Mouse (Mus musculus) embryonic facial prominence, embryonic 12.5 days (tissue): ENCODE measurements at regions not wholly inside any gene's neighbourhood (a gene's known extent, or its start where the extent isn't known, plus 50 kb on each side); places are given as distances from the start of the nearest gene placed in this dataset.
A peak's percentile ranks its signal among the peaks of the same experiment; 100 is the strongest.

ENCODE experiments used
- ATAC-seq: fragments of 200-750 bp; cut with Nextera tagmentation; 2 replicates; pipeline ENCODE4 v1.8.0; 2017; ENCODE audit not compliant: insufficient number of reproducible peaks, insufficient read depth, low FRiP score, low TSS enrichment
- H3K27ac ChIP-seq: fragments of 300-500 bp; sonication (generic); 2 replicates; pipeline ENCODE4 v1.5.1; 2016; ENCODE audit warnings: mild to moderate bottlenecking
- H3K27me3 ChIP-seq: fragments of 300-500 bp; sonication (generic); 2 replicates; pipeline ENCODE4 v1.6.1; 2016; ENCODE audit warnings: mild to moderate bottlenecking, moderate library complexity
- H3K36me3 ChIP-seq: fragments of 300-500 bp; sonication (generic); 2 replicates; pipeline ENCODE4 v1.6.1; 2016; ENCODE audit warnings: mild to moderate bottlenecking
- H3K4me1 ChIP-seq: fragments of 300-500 bp; sonication (generic); 2 replicates; pipeline ENCODE4 v1.6.1; 2016
- H3K4me2 ChIP-seq: fragments of 300-500 bp; sonication (generic); replicated peaks from 2 replicates; pipeline ENCODE4 v1.6.1; 2016; ENCODE audit warnings: mild to moderate bottlenecking, moderate library complexity
- H3K4me3 ChIP-seq: fragments of 300-500 bp; sonication (generic); 2 replicates; pipeline ENCODE4 v1.5.1; 2016; ENCODE audit warnings: mild to moderate bottlenecking
- H3K9ac ChIP-seq: fragments of 300-500 bp; sonication (generic); 2 replicates; pipeline ENCODE4 v1.6.1; 2016; ENCODE audit warnings: mild to moderate bottlenecking, moderate library complexity
- H3K9me3 ChIP-seq: fragments of 300-500 bp; sonication (generic); 2 replicates; pipeline ENCODE4 v1.6.1; 2016; ENCODE audit warnings: mild to moderate bottlenecking, moderate library complexity
- WGBS: fragments of 180-500 bp; shearing (Covaris S2); methylation state at CpG from one replicate; pipeline ENCODE4 v1.1.7; 2016; 5-methylcytosine and 5-hydroxymethylcytosine counted together

- Histone ChIP-seq H3K9me3 (no peaks in the 10 kb centered on the region), H3K36me3 (no peaks in the 10 kb centered on the region), H3K9ac (no peak overlapping the region), H3K4me1 (no peaks in the 10 kb centered on the region), H3K4me3 (no peak overlapping the region), H3K4me2 (no peak overlapping the region), H3K27ac (no peak overlapping the region), H3K27me3 (no peaks in the 10 kb centered on the region)
- WGBS, result 86% methylated on average over 6 of the region's 6 CpGs
- no peak for ATAC-seq
Measured at GRCm38 (mm10) chr2:8562948-8563347, 1053.6 kb upstream of the Celf2 start.

- Histone ChIP-seq H3K4me3 (no peak overlapping the region), H3K4me1 (no peaks in the 10 kb centered on the region), H3K9ac (no peak overlapping the region), H3K9me3 (no peaks in the 10 kb centered on the region), H3K27ac (no peak overlapping the region), H3K36me3 (no peaks in the 10 kb centered on the region), H3K27me3 (no peaks in the 10 kb centered on the region), H3K4me2 (no peak overlapping the region)
- ATAC-seq, result no peak
Measured at GRCm38 (mm10) chr2:8546116-8546515, 1036.8 kb upstream of the Celf2 start.

GRCm38 (mm10) chr2:8536842-8537241 lies 1027.5 kb upstream of the Celf2 start:
- Histone ChIP-seq H3K4me1 (no peaks in the 10 kb centered on the region), H3K9ac (no peak overlapping the region), H3K36me3 (no peaks in the 10 kb centered on the region), H3K4me2 (no peak overlapping the region), H3K9me3 (no peaks in the 10 kb centered on the region), H3K4me3 (no peak overlapping the region), H3K27ac (no peak overlapping the region), H3K27me3 (no peaks in the 10 kb centered on the region)
- ATAC-seq, result no peak
- WGBS, result 5% methylated on average over 1 of the region's 1 CpGs

GRCm38 (mm10) chr2:8498466-8498865 lies 989.1 kb upstream of the Celf2 start:
- Histone ChIP-seq H3K4me1 (no peaks in the 10 kb centered on the region), H3K4me3 (no peak overlapping the region), H3K9ac (no peak overlapping the region), H3K27ac (no peak overlapping the region), H3K4me2 (no peak overlapping the region), H3K36me3 (no peaks in the 10 kb centered on the region), H3K27me3 (no peaks in the 10 kb centered on the region), H3K9me3 (no peaks in the 10 kb centered on the region)
- ATAC-seq, result no peak
- 8% methylated on average over 1 of the region's 1 CpGs for WGBS

- no peak for ATAC-seq
- Histone ChIP-seq H3K4me3 (no peak overlapping the region), H3K27me3 (no peaks in the 10 kb centered on the region), H3K4me1 (no peaks in the 10 kb centered on the region), H3K9ac (no peak overlapping the region), H3K9me3 (no peaks in the 10 kb centered on the region), H3K4me2 (no peak overlapping the region), H3K36me3 (no peaks in the 10 kb centered on the region), H3K27ac (no peak overlapping the region)
- WGBS, result 51% methylated on average over 6 of the region's 6 CpGs
Measured at GRCm38 (mm10) chr2:8477827-8478528, 968.6 kb upstream of the Celf2 start.

GRCm38 (mm10) chr2:8470546-8470945 lies 961.2 kb upstream of the Celf2 start:
- 55% methylated on average over 1 of the region's 1 CpGs for WGBS
- Histone ChIP-seq H3K36me3 (no peaks in the 10 kb centered on the region), H3K4me1 (no peaks in the 10 kb centered on the region), H3K4me2 (no peak overlapping the region), H3K27me3 (no peaks in the 10 kb centered on the region), H3K9me3 (no peaks in the 10 kb centered on the region), H3K4me3 (no peak overlapping the region), H3K9ac (no peak overlapping the region), H3K27ac (no peak overlapping the region)
- no peak for ATAC-seq

- Histone ChIP-seq H3K36me3 (no peaks in the 10 kb centered on the region), H3K27me3 (no peaks in the 10 kb centered on the region), H3K9me3 (no peaks in the 10 kb centered on the region), H3K4me3 (no peak overlapping the region), H3K4me2 (no peak overlapping the region), H3K9ac (no peak overlapping the region), H3K27ac (no peak overlapping the region), H3K4me1 (no peaks in the 10 kb centered on the region)
- 42% methylated on average over 2 of the region's 2 CpGs for WGBS
- 0 out of 2 replicates have a peak, but pooled peaks have one; percentile 10 for ATAC-seq
Measured at GRCm38 (mm10) chr2:8468989-8469388, 959.6 kb upstream of the Celf2 start.

- Histone ChIP-seq H3K9me3 (no peaks in the 10 kb centered on the region), H3K9ac (no peak overlapping the region), H3K4me3 (no peak overlapping the region), H3K4me1 (no peaks in the 10 kb centered on the region), H3K27ac (no peak overlapping the region), H3K27me3 (no peaks in the 10 kb centered on the region), H3K36me3 (no peaks in the 10 kb centered on the region), H3K4me2 (no peak overlapping the region)
- no peak for ATAC-seq
Measured at GRCm38 (mm10) chr2:8468351-8468750, 959.0 kb upstream of the Celf2 start.

- Histone ChIP-seq H3K9ac (no peak overlapping the region), H3K36me3 (no peaks in the 10 kb centered on the region), H3K4me2 (no peak overlapping the region), H3K27ac (no peak overlapping the region), H3K4me3 (no peak overlapping the region), H3K9me3 (no peaks in the 10 kb centered on the region), H3K4me1 (no peaks in the 10 kb centered on the region), H3K27me3 (no peaks in the 10 kb centered on the region)
- 72% methylated on average over 2 of the region's 2 CpGs for WGBS
- no peak for ATAC-seq
Measured at GRCm38 (mm10) chr2:8467531-8468203, 958.3 kb upstream of the Celf2 start.

GRCm38 (mm10) chr2:8452566-8453243 lies 943.3 kb upstream of the Celf2 start:
- H3K9ac ChIP-seq, result no peak overlapping the region
- no peak overlapping the region for H3K4me3 ChIP-seq
- no peak for ATAC-seq
- H3K36me3 ChIP-seq, result no peaks in the 10 kb centered on the region
- no peaks in the 10 kb centered on the region for H3K4me1 ChIP-seq
- H3K9me3 ChIP-seq, result no peaks in the 10 kb centered on the region
- WGBS, result 58% methylated on average over 3 of the region's 3 CpGs
- H3K27me3 ChIP-seq, result no peaks in the 10 kb centered on the region
- H3K27ac ChIP-seq, result no peak overlapping the region
- H3K4me2 ChIP-seq, result no peak overlapping the region

- Histone ChIP-seq H3K36me3 (no peaks in the 10 kb centered on the region), H3K4me2 (no peak overlapping the region), H3K9me3 (no peaks in the 10 kb centered on the region), H3K9ac (no peak overlapping the region), H3K4me1 (no peaks in the 10 kb centered on the region), H3K4me3 (no peak overlapping the region), H3K27me3 (no peaks in the 10 kb centered on the region), H3K27ac (no peak overlapping the region)
- WGBS, result 82% methylated on average over 1 of the region's 1 CpGs
- ATAC-seq, result no peak
Measured at GRCm38 (mm10) chr2:8441230-8441629, 931.9 kb upstream of the Celf2 start.

- WGBS, result 82% methylated on average over 5 of the region's 5 CpGs
- Histone ChIP-seq H3K36me3 (no peaks in the 10 kb centered on the region), H3K4me1 (no peaks in the 10 kb centered on the region), H3K27me3 (no peaks in the 10 kb centered on the region), H3K27ac (no peak overlapping the region), H3K9ac (no peak overlapping the region), H3K4me2 (no peak overlapping the region), H3K9me3 (no peaks in the 10 kb centered on the region), H3K4me3 (no peak overlapping the region)
- ATAC-seq, result no peak
Measured at GRCm38 (mm10) chr2:8429652-8430343, 920.4 kb upstream of the Celf2 start.
